Mouse (Mus musculus): ENCODE measurements around the gene Rarb.
A peak's percentile ranks its signal among the peaks of the same experiment; 100 is the strongest.

Rarb gene

DNA sequence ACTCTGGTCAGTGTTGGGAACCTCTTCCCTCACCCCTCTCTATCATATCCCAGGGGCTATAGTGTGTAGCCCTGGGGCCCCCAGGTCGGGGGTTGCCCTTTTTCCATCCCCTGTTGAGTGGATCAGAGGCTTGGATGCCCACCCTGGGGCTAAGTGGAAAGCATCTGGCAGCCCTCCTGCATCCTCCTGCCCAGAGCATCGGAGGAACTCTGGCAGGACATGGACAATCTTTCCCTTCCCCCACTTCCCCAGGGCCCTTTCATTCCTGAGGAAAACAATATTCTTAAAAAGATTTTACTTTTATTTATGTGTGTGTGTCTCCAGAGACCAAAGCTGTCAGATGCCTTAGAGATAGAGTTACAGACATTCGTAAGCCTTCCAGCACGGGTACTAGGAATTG lies 281.5 kb downstream of the Rarb start:
- DNase-seq (ENCODE audit: low read depth, low spot score): no peak

- DNase-seq (ENCODE audit: low read depth, low spot score): no peak
Observed at GRCm38 (mm10) chr14:16528631-16529030, 290.3 kb downstream of the Rarb start.

DNA sequence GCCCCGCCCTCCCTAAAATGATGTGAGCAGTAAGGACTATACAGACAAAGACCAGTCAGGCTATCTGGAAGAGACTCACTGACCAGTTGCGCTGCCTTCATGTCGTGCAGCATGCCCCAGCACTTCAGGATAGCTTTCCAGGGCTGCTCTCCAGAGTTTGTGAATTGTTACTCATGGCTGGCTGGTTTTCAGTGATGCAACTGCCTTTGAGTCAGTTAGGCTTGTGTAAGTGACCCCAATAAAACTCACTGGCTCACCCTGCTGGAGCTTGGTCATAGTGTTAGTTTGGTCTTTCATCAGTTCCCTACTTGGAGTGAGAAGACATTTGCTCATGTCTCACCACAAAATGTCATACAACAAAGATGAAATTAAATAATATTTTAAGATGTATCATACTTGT lies 292.8 kb downstream of the Rarb start:
- DNase-seq (ENCODE audit: low read depth, low spot score): no peak

- DNase-seq (ENCODE audit: low read depth, low spot score): no peak
Observed at GRCm38 (mm10) chr14:16525137-16525924, 293.6 kb downstream of the Rarb start.

- DNase-seq (ENCODE audit: low read depth, low spot score): peak; percentile 24
Observed at GRCm38 (mm10) chr14:16522852-16523251, 296.1 kb downstream of the Rarb start.

GRCm38 (mm10) chr14:16519588-16520167 lies 299.3 kb downstream of the Rarb start:
- DNase-seq (ENCODE audit: low read depth, low spot score): no peak

DNA sequence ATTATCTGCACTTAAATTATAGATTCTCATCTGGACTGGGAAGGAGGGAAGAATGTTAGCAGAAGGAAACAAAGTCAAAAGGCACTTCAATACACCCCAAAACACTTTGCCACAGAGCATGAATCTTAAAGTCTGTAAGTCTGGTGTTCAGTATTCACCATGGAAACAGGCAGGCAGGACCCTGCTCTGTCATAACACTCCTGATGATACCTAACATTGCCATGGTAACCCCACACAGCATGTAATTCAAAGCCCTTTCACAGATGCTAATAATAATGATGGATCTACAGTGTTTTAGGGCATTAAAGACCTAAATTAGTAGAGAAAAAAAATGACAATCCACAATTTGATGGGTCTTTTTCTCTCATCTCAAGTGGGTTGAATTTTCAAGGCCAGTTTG lies 301.0 kb downstream of the Rarb start:
- DNase-seq (ENCODE audit: low read depth, low spot score): peak; percentile 28

DNA sequence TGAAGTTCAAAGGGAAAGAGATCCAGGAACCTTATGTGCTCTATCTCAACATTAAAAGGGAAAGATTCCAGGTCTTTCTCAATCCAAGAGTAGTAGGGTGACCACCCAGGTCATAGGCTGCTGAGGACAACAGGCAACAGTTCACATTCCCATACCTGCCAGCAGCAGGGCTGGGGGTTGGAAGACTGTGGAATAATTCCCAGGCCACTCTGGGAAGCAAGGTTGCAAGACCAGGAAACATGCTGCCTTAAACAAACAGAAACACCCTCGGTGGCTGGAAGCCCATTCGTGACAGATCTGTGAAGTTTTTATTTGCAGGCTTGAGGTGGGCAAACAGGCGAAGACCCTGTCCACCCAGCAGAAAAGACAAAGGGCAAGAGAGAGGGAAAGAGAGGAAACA lies 303.2 kb downstream of the Rarb start:
- no peak for DNase-seq (ENCODE audit: low read depth, low spot score)

DNA sequence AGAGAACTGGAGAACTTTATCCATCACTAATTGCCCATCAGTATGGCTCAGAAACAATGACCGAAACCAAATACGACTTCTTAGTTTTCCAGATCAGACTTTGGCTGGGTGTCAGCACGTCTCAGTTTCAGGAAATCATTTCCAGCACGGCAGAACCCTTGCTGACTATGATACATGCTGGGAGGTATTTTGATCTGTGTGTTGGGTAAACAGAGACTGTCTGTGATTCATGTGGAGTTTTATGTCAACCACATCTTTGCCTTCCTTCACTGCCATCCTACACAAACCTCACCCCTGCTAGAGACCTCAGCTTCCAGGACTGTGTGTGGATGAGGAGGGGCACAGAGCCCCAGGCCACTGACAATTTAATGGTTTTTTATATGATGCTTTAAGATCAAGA lies 308.4 kb downstream of the Rarb start:
- DNase-seq (ENCODE audit: low read depth, low spot score): no peak

- no peak for DNase-seq (ENCODE audit: low read depth, low spot score)
Observed at GRCm38 (mm10) chr14:16509825-16510224, 309.1 kb downstream of the Rarb start.

DNA sequence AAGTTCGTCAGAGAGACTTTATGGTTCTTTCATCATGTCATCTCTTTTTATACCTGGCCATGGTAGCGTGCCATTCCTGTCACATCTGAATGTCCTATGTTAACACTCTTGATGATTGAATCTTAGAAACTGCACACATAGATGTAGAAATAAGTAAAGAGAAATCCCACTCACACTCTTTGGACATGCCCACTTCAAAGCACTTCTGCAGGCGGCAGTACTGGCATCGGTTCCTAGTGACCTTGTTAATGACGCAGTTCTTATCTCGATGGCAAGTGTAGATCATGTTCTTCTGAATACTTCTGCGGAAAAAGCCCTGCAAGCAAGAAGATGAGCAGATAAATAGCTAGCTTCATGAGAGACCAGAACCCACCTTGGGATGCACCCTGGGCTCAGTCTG lies 310.2 kb downstream of the Rarb start:
- no peak for DNase-seq (ENCODE audit: low read depth, low spot score)

GRCm38 (mm10) chr14:16497226-16497661 lies 321.7 kb downstream of the Rarb start:
- DNase-seq (ENCODE audit: low read depth, low spot score): no peak

DNA sequence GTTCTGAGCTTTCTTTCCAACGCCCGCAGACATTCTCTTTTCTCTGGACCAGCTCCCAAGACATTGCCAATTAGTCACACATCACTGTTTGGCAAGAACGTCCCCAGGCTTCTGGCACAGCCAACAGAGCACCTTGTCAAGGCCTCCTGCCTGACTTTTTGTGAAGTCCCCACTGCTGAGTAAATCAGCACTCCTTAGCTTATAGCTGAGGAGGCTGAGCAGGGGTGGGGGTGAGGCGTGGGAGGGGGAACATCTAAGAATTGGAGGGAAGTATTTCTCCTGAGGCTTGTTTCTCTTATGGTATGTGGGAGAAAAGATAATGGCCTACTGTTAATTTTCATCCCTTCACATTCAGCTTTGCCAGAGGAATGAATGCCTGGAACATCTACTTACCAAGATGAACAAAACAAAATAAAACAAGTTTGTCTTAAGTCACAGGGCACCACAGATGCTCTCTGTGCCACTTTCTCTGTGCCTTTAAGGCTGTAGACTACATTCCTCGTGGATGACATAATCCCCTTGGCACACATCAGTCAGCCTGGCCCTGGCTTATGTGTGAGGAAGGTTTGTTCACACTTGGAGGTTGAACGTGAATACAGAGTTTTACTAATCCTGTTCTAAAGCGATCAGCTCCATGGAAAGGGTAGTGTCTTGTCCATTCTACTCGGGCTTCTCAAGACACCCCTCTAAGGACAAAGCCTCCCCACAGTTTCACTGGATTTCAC lies 335.1 kb downstream of the Rarb start:
- DNase-seq (ENCODE audit: low read depth, low spot score): peak; percentile 29

DNA sequence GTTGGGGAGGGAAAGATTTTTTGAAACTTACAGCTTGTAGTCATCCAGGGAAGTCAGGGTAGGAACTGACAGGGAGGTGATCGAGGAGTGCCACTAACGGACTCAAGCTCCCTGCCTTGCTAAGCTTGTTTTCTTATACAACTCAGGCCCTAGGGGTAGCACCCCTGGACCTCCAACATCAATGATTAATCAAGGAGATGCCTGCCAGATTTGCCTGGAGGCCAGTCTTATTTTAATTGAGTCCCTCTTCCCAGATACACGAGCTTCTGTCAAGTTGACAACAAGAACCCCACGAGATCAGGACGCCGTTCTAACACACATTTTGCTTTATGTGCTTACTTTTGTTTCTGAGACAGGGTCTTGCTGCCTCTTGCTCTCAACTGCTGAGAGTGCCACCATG lies 338.3 kb downstream of the Rarb start:
- DNase-seq (ENCODE audit: low read depth, low spot score): no peak

DNA sequence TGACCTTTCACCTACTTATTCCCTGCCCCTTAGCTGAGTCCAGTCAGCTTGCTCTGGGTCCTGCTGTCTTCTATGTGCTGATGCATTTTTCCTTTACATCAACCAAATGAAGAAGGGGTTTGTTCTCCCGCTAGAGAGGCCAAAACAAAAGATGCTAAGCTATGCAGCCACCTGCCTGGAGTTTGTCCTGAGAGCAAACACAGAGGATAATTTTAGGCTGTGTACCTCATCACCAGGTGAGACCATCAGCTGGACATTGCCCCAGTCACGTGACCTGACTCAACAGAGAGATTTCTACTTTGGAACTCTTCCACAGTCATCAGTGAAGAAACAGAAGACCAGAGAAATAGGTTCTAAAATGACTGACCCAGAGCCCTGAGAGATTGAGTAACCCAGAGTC lies 339.4 kb downstream of the Rarb start:
- DNase-seq (ENCODE audit: low read depth, low spot score): no peak

- DNase-seq (ENCODE audit: low read depth, low spot score): no peak
Observed at GRCm38 (mm10) chr14:16478606-16479323, 340.2 kb downstream of the Rarb start.

- DNase-seq (ENCODE audit: low read depth, low spot score): peak; percentile 50
Observed at GRCm38 (mm10) chr14:16448269-16448987, 370.5 kb downstream of the Rarb start.

DNA sequence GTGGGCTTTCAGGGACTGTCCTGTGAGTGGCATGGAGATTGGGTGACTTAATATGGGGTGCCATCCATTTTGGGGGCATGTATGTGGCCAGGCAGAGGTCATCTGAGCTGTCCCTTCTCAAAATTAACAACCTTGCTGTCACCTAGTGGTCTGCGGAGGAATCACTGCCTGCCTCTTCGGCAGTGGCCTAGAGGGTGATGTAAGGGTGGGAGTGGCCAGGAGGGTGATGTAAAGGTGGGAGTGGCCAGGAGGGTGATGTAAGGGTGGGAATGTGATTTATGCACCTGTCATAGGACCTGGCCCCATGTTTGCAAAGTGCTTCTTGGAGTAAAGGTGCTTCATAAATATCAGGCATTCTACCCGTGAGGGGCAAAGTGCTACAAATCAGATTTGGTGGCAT lies 371.4 kb downstream of the Rarb start:
- peak; percentile 69 for DNase-seq (ENCODE audit: low read depth, low spot score)

- DNase-seq (ENCODE audit: low read depth, low spot score): no peak
Observed at GRCm38 (mm10) chr14:16444859-16445258, 374.1 kb downstream of the Rarb start.

DNA sequence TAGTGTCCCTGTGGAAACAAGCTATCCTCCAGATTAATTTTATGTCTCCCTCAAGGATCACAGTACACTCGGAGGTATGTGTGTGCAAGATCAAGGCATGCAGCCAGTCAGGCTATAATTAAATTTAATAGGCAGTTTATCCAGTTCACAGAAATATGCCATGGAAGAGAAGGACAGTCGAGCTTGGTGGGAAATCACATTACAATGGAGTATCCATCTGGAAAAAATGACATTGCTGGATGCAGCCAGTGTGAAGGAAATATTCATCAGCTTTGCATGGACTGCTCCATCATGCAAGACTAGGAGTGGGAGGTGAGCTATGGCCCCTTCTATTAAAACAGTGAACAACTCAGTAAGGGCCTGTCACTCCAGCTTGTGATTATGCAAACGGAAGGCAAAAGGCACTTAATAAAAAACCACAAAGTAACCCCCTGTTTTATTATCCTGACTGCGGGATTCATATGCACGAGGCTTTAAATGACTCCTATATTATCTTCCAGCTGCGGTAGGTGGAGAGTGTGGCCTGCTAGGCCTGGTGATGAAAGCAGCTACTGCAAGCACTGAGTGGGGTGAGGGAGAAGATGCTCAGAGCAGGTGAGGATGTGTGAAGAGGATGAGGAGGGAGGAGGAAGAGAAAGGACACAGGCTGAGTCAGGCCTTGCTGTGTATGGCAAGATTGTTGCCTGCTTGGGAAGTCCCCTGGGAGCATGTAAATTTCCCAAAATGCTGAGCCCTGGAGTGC lies 379.4 kb downstream of the Rarb start:
- no peak for DNase-seq (ENCODE audit: low read depth, low spot score)

DNA sequence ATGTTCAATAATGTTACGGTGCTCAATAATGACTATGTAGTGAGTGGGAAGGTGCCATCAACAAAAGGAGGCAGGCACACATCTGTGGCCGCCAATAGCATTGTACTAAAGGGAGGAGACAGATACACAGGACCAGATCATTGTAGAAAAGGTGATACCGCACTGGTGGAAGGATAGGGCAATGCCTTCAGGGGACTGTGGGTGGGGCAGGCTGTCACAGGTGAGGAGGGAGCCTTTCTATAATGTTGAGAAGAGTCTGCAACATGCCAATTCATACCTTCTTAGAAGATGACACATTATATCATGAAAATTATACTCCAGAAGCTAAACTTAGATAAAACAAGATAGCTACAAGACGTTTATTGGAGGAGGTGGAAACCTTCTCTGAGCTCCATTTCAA lies 381.6 kb downstream of the Rarb start:
- no peak for DNase-seq (ENCODE audit: low read depth, low spot score)

Measured in mesoderm, embryonic 11.5 days (tissue).